Comparison of ENCODE assay signal across 7 mouse cellular contexts in genomic region chr14:31494975-31495455, GRCm38 (mm10). TPM values are rescaled to one million over a fixed set of nuclear protein-coding genes. Genes with fewer than 3 reads are reported as not detected.
DNase-seq lines count a peak whose midpoint lies in the region; ATAC-seq and TF ChIP-seq lines count a peak whose summit lies in the region.

Gene Mettl6, minus strand, starts transcription at chr14:31495040.

- peak; percentile 86 for ATAC-seq in intestine, postnatal 0 days
- ATAC-seq in midbrain, embryonic 12.5 days (ENCODE audit: low FRiP score, low read depth): peak; percentile 94

- peak within 1 kb of the TSS; percentile 86 for H3K4me3 ChIP-seq in intestine, postnatal 0 days (ENCODE audit: low read depth, low read length)
- peak within 1 kb of the TSS; percentile 77 for H3K4me3 ChIP-seq in midbrain, embryonic 12.5 days
- peak within 1 kb of the TSS; percentile 98 for H3K4me3 ChIP-seq in small intestine, adult 2 months (ENCODE audit: low read depth, low read length)

- H3K4me1 ChIP-seq in intestine, postnatal 0 days (replicated peaks; ENCODE audit: control insufficient read depth, insufficient read depth, low read length): peaks cover 12% of the 10 kb centered on the region; the same call in 1 of the 2 replicates
- peaks cover 37% of the 10 kb centered on the region for H3K4me1 ChIP-seq in midbrain, embryonic 12.5 days
- H3K4me1 ChIP-seq in small intestine, adult 2 months (ENCODE audit: control insufficient read depth, insufficient read depth, insufficient read length, low read length): peaks cover 13% of the 10 kb centered on the region

- peaks cover 26% of the 10 kb centered on the region for H3K36me3 ChIP-seq in intestine, postnatal 0 days (ENCODE audit: control insufficient read depth, insufficient read depth)
- H3K36me3 ChIP-seq in midbrain, embryonic 12.5 days: peaks cover 37% of the 10 kb centered on the region
- H3K36me3 ChIP-seq in small intestine, adult 2 months (ENCODE audit: control insufficient read depth, insufficient read depth, low read length): peaks cover 13% of the 10 kb centered on the region

- H3K4me2 ChIP-seq in intestine, postnatal 0 days (replicated peaks; ENCODE audit: low read depth): peak within 1 kb of the TSS; percentile 76
- H3K4me2 ChIP-seq in midbrain, embryonic 12.5 days (replicated peaks): peak within 1 kb of the TSS; percentile 97

- H3K9ac ChIP-seq in intestine, postnatal 0 days (ENCODE audit: low read depth, low read length): peak within 1 kb of the TSS; percentile 91
- H3K9ac ChIP-seq in midbrain, embryonic 12.5 days (replicated peaks): peak within 1 kb of the TSS; percentile 90

- DNase-seq in adrenal gland, adult 8-10 months: peak; percentile 87
- DNase-seq in embryo, embryonic 9.5 days (ENCODE audit: extremely low spot score): peak; percentile 88
- DNase-seq in gonadal fat pad, adult 2 months (ENCODE audit: low read depth): peak; percentile 55
- DNase-seq in left cerebral cortex, postnatal 4 days: peak; percentile 87

- peak; percentile 25; the same call in 1 of the 2 replicates for TF ChIP-seq CTCF in intestine, postnatal 0 days (IDR thresholded peaks at IDR 0.05; ENCODE audit: low read depth)
- TF ChIP-seq CTCF in small intestine, adult 2 months (IDR thresholded peaks at IDR 0.05; ENCODE audit: extremely low read depth, insufficient read length, insufficient replicate concordance, low read depth, low read length): no peak

- WGBS in intestine, postnatal 0 days: under 1% methylated on average over 49 of the region's 49 CpGs
- under 1% methylated on average over 49 of the region's 49 CpGs for WGBS in midbrain, embryonic 12.5 days
- WGBS in small intestine, adult 2 months: under 1% methylated on average over 49 of the region's 49 CpGs

- peak within 1 kb of the TSS; percentile 86 for H3K27ac ChIP-seq in intestine, postnatal 0 days (ENCODE audit: low read depth, low read length)
- H3K27ac ChIP-seq in midbrain, embryonic 12.5 days (replicated peaks): peak within 1 kb of the TSS; percentile 88
- H3K27ac ChIP-seq in small intestine, adult 2 months (ENCODE audit: insufficient read depth, low read depth, low read length): peak within 1 kb of the TSS; percentile 72

- intact Hi-C loops in left cerebral cortex, postnatal 4 days (cut with DNase I): loop anchor here (10.0 kb wide), 1 partner anchor 110 kb away; no protein-coding TSS in a partner anchor

- H3K27me3 ChIP-seq in intestine, postnatal 0 days (replicated peaks; ENCODE audit: control insufficient read depth, insufficient read depth, low read length): no peaks in the 10 kb centered on the region
- H3K27me3 ChIP-seq in midbrain, embryonic 12.5 days: no peaks in the 10 kb centered on the region
- no peaks in the 10 kb centered on the region for H3K27me3 ChIP-seq in small intestine, adult 2 months (ENCODE audit: control insufficient read depth, insufficient read depth, low read length)

- no peaks in the 10 kb centered on the region for H3K9me3 ChIP-seq in intestine, postnatal 0 days (ENCODE audit: control insufficient read depth)
- no peaks in the 10 kb centered on the region for H3K9me3 ChIP-seq in midbrain, embryonic 12.5 days

- TF ChIP-seq POLR2A in small intestine, adult 2 months (IDR thresholded peaks at IDR 0.05; ENCODE audit: low read depth, low read length): peak; percentile 48; the same call in 1 of the 2 replicates

RNA-seq across cellular contexts. Expression of gene Mettl6, which starts in this region (rescaled TPM):
- total RNA-seq in adrenal gland, adult 8-10 months (2022): 10 to 100 TPM; 22.4 to 33.2 (median 27.2) TPM
- polyA plus RNA-seq in gonadal fat pad, adult 2 months (2012; rRNA removed): 8.5 and 9.3 TPM in 2 replicates
- polyA plus RNA-seq in intestine, postnatal 0 days (2015; fragmentation: Nextera tagmentation; extraction: Ambion mirVana): 28.2 and 28.6 TPM in 2 replicates
- 10 to 100 TPM; 31.8 to 33.9 TPM for total RNA-seq in left cerebral cortex, postnatal 4 days (2021)
- polyA plus RNA-seq in midbrain, embryonic 12.5 days (2016; fragmentation: Nextera tagmentation; extraction: Ambion mirVana): 70.1 and 72.3 TPM in 2 replicates
- 2.2 and 3.3 TPM in 2 replicates for polyA plus RNA-seq in small intestine, adult 2 months (2012; rRNA removed)

Comparison
In these comparisons a context has a peak if more than half of its experiments do, and no peak if none do; other contexts are left out.
1. Peak in every context shown above with its lines: DNase-seq, ATAC-seq, H3K4me3 ChIP-seq and H3K27ac ChIP-seq.